Mouse (Mus musculus) layer of hippocampus, postnatal 36 days (tissue): ENCODE measurements at regions not wholly inside any gene's neighbourhood (a gene's known extent, or its start where the extent isn't known, plus 50 kb on each side); places are given as distances from the start of the nearest gene placed in this dataset.

Experiments used
- DNase-seq, 2 experiments: peaks; one replicate each; pipeline ENCODE4 v3.0.0; 2022

DNA sequence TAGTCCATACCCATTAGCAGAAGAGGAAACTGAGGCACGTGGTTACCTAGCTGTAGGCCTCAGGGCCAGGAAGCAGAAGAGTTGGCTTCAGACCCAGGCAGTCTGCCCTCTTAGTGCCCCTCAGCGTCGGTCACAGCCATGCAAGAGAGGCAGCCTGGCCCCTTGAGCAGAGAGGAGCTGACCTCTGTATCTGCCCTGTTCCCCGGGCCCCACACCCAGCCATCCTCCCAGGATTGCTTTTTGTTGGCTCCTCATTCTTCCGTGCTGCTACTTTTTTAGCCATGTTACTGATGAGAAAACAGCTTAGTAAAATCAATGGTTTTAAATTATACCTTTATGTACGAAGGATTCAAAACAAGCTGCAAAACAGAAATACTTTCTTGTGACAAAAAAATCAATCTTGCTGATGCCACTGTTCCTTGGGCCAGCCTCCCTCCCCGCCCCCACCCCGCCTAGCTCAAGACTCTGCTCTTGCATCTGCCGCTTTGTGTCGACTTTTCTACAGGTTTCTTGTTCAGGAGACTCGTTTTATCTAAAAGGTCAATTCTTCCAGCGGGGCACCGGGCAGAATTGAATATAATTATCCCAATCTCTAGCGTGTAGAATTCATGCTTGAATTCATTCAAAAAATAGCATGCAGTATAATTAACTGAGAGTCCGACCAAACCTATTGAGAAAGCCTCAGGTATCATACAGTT lies 70.8 kb downstream of the Sall1 start:
- no peak for DNase-seq

GRCm38 (mm10) chr8:88958843-88959242 lies 85.1 kb downstream of the Sall1 start:
- no peak for DNase-seq

GRCm38 (mm10) chr8:88953178-88953577 lies 90.8 kb downstream of the Sall1 start:
- DNase-seq: no peak

DNA sequence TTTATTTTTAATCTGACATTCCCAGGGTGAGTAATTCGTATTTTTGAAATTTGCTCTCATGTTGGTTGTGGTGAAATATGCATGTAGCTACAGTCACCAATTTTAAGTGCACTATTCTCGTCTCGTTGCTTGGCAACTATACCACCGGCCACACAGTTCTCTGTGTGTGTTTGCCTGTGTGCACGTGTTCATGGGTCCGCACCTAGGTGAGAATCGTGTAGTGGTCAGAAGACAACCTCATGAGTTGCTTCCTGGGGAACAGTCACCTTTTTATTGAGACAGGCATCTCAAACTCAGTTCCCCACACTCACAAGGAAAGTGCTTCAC lies 92.2 kb downstream of the Sall1 start:
- DNase-seq: no peak

- DNase-seq: no peak
Measured at GRCm38 (mm10) chr8:88951145-88951828, 92.7 kb downstream of the Sall1 start.

DNA sequence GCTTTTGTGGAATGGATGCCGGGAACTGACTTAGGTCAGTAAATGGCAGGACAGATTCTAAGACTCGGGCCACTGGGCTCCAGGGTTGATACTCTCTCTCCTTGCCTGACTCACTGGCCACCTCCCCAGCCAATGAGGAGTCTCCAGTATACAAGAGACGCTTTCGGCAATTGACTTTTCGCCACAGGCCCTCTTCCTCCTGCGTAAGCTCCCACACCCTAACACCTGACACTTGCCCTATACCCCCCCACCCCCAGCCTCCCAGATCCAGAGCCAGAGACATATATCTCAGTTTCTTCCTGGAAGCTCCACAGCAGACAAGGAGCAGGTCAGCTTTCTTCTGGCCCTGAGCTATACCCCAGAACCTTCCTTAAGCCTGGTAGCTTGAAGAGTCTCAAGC lies 94.0 kb downstream of the Sall1 start:
- no peak for DNase-seq

DNA sequence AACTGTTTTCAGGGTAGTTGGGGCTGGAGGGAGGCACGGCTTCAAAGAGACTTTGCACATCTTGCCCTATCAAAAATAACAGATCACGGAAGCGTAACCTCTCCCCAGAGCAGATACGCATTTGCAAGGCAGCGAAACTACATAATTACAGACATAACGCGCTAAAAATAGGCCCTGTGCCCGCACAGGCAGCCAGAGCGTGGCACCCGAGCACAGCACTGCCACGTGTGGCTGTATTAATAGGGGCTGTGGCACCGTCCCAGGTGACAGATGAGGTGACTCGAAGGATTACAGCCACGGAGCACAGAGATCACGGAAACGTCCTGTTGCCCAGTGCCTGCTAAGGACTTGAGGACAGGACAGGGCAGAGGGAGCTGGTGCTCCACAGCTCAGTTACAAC lies 95.0 kb downstream of the Sall1 start:
- no peak for DNase-seq

DNA sequence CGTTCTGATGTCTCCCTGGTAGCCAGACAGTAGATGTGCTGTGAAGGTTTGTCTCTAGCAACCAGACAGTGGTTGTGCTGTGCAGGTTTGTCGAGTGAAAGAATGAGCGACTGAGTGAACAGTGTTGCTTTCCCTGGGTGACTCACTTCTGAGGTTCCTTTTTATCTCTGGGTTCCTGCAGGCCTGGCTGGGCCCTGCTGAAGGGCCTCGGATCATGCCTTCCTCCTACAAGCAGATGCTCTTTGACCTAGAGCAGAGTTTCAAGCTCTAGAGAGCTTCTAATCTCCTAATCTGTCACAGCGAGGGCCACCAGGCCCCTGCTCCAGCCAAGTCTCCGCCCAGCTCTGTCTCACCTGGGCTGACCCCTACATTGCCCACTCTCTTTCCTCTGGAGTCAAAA lies 95.6 kb downstream of the Sall1 start:
- no peak for DNase-seq

DNA sequence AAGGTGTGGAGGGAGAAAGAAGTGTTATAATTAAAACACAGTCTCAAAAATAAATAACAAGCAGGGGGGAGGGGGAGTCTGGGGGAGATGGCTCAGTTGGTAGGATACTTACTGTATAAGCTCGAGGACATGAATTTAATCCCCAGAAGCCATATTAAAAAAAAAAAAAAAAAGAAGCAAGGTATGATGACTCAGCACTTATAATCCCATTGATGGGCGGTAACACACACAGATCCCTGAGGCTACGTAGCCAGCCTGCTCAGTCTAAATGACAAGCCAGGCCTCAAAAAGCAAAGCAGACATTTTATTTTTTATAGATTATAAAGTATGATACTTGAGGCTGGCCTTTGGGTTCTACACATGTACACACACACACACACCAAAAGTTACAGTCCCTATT lies 96.6 kb downstream of the Sall1 start:
- DNase-seq: no peak

- DNase-seq: no peak
Measured at GRCm38 (mm10) chr8:88945656-88946055, 98.3 kb downstream of the Sall1 start.

DNA sequence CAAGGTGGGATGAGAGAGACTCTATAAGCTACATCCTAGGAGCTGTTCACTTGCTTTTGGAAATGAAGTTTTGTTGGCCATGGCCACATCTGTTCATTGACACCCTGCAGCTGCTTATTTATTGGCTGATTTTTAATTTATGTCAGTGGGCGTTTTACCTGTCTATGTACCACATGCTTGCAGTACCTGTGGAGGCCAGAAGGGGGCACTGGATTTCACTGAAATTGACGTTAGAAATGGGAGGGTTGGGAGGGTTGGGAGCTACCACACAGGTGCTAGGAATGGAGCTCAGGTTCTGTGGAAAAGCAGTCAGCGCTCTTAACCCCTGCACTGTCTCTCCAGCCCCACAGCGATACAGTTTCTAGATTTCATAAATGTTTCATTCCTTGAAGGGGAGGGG lies 99.9 kb downstream of the Sall1 start:
- DNase-seq: no peak

GRCm38 (mm10) chr8:88939071-88939746 lies 104.8 kb downstream of the Sall1 start:
- DNase-seq: no peak

DNA sequence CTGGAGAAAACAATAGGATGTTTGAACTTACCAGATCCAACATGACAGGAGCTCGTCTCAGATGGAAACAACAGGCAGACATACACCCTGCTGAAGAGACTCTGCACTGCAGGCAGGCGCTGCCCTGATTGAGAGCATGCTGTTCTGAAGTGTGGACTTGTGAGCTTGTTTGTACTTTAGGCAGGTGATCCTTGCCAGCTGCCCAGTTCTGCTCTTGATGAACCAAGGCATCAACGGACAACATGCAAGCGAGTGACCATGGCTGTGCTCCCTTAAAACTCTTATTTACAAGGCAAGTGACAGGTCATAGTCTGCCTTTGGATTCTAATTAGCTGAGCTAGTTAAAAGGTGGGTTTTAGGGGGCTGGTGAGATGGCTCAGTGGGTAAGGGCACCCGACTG lies 109.3 kb downstream of the Sall1 start:
- no peak for DNase-seq

DNA sequence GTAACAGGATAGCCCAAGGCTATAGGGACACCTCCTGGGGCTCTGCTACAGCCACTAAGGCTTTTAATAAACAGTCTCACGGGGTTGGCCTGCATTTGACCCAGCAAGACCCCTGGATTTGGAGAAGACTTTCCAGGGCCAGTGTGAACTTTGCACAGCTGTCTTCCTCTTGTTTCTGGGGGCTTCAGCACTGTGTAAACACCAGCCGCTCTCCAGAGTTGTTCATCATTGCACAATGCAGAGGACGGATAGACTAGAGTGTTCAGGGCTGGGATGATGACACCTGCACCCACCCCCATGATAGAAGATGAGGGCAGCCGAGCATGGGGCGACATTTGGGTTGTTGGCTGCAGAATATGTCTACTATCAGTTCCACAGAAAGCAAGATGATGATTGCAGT lies 112.9 kb downstream of the Sall1 start:
- no peak for DNase-seq

DNA sequence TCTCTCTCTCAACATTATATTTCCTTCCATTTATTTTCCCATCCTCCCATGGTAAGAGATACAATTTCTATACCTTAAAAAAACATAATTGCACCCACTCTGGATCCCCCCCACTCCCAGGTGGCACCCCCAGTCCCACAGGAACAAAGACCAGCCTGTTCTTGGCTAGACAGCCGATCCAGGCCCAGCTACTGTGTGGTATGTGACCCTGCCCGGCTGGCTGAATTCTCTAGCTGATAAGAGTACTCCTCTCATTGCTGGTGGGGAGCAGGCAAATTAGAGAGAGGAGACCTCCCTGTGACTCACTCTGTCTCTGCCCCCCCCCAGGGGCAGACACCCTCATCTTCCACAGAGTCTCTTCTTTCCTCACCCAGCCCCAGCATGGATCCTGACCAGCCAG lies 113.6 kb downstream of the Sall1 start:
- DNase-seq: no peak

DNA sequence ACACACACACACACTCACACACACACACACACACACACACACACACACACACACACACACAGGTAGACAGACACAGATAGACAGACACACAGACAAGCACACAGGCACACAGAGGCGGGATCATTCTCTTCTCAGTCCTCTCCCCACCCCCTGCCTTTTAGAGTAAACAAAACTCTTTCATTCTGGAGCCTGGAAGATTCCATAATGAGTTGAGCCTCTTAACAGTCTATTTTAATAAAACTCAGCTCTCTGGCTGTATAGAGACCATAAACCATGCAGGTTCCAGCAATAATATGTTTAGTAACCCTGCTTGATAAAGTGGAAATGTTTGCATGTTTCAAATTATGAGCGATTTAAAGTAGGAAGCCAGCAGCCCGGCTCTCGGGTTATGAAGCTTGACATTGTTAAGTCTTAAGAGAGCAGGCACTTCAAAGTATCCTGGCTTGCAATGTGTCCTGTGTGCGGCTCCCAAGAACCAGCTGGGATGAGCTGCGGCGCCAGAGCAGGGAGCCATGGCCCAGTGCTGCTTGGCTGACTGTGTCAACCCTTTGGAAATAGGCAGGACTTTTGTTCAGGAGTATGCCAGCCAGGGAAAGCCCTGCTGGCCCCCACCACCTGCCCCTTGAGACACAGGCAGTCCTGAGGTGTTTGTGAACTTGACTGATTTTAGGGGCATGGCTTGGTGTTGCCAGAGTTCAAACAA lies 115.1 kb downstream of the Sall1 start:
- DNase-seq: no peak

GRCm38 (mm10) chr8:88922840-88923239 lies 121.1 kb downstream of the Sall1 start:
- no peak for DNase-seq

DNA sequence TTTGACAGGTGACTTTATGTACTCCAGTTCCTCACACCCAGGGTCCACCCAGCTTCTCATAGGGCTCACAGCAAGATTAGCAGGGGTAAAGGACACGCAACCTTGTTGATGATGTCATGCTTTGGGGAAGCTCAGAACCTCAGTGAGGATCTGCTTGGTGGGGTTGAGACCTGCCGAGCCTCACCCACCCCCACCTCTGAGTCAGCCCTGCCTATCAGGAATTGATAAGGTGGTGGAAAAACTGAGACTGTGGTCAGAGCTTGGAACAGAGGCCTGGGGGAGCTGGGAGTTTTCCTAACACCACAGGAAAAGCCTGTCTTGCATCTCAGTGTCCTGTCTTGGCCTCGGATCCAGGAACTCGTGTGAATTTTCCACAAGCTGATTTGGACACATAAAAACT lies 122.0 kb downstream of the Sall1 start:
- no peak for DNase-seq

- DNase-seq: no peak
Measured at GRCm38 (mm10) chr8:88919282-88919681, 124.7 kb downstream of the Sall1 start.

DNA sequence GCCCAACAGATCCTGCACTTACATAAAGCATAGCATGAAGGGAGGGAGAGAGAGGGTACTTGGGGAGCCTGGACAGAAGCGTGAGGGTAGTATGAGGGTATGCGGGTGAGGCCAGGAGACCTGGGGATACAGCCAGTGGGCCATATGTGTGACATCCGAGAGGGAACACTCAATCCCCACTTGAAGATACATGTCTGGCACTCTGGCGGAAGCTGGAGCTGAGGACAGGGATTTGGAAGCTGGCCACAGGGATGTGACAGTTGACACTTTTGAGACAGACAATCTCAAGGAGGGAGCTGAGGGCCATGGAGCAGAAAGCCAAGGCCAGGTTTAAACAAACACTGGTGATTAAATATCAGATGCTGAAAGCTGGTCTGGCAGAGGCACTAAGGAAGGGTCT lies 127.9 kb downstream of the Sall1 start:
- no peak for DNase-seq

- no peak for DNase-seq
Measured at GRCm38 (mm10) chr8:88914657-88915056, 129.3 kb downstream of the Sall1 start.

DNA sequence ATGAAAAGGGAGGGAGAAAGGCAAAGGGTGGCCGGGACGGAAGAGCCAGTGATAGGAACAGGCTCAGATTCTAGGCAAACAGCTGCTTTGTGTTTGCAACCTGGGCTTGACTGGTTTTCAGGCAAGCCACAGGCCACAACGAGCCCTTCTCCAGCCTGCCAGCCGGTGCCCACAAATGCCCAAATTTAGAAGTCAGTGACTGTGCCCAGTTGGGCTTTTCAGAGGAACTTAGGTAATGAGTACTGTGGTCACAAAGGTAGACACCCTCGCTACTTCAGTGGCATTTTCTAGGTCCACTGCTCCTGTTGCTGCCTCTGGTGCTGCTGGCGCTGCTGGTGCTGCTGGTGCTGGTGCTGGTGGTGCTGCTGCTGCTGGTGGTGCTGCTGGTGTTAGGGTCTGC lies 129.8 kb downstream of the Sall1 start:
- no peak for DNase-seq

- no peak for DNase-seq
Measured at GRCm38 (mm10) chr8:88906244-88906643, 137.7 kb downstream of the Sall1 start.

GRCm38 (mm10) chr8:88903094-88903493 lies 140.9 kb downstream of the Sall1 start:
- no peak for DNase-seq
